Mouse (Mus musculus): ENCODE results near the gene Rnf5.

The Rnf5 gene

GRCm38 (mm10) chr17:34603375-34604060 is at the start of gene Rnf5:
Rnf5 (minus strand) TSS chr17:34603690.
- DNase-seq (ENCODE audit: low spot score in 2 of 2), result peak; percentile 98 to 99

- no peak for DNase-seq (ENCODE audit: low spot score in 2 of 2)
Observed at GRCm38 (mm10) chr17:34652985-34653384, 49.5 kb upstream of the Rnf5 start.

GRCm38 (mm10) chr17:34652546-34652945 is 49.1 kb upstream of the Rnf5 start:
- DNase-seq (ENCODE audit: low spot score in 2 of 2), result no peak

DNA sequence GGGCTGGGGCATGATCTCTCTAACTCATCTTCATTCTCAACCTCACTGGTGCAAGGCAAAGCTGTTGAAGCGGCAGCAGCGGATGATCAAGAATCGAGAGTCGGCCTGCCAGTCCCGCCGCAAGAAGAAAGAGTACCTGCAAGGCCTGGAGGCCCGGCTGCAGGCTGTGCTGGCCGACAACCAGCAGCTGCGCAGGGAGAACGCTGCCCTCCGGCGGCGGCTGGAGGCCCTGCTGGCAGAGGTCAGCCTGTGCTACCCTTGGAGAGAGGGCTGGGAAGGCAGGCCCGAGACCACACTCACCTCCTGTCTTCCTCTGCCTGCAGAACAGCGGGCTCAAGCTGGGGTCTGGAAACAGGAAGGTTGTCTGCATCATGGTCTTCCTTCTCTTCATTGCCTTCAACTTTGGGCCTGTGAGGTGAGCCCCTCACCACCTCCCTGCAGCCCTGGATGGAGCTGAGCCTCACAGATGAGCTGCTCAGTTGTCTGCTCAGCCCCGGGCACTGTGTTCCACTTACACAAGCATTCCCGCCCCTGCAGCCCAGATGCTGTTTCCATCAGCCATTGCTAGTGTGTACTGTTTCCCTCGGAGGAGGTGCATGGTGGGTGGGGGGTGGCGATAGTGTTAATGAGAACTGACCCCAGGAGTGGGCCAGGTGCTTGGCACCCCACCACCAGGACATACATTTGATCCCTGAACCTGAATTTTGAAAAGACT is 48.2 kb upstream of the Rnf5 start:
- no peak for DNase-seq (ENCODE audit: low spot score in 2 of 2)

- DNase-seq (ENCODE audit: low spot score in 2 of 2), result no peak
Observed at GRCm38 (mm10) chr17:34650781-34651180, 47.3 kb upstream of the Rnf5 start.

DNA sequence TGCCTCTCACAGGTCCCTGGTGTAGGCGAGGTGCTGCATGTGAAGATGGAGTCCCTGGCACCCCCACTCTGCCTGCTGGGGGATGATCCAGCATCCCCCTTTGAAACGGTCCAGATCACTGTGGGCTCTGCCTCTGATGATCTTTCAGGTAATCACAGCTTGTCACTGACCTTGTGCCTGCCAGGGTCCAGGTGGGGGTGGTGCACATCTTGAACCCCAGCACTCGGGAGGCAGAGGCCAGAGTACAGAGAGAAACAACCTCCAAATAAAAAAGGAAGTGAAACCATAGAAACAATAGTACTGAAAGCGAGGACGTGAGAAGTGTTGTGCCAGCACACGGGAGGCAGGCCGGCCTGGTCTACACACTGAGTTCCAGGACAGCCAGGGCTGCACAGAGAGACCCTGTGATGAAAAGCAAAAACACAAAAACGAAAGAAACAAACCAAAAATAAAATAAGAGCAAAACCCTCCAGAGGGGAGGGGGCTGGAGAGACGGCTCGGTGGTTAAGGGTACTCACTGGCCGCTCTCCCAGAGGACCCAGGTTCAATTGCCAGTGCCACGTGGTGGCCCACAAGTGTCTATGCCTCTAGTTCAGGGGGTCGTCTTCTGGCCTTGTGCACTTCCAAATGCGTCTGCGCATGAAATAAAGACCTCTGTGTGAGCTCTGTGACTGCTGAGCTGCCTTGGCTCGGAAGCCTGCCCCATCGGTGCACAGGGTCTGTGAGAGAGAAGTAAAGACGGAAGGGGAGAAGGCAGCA is 45.8 kb upstream of the Rnf5 start:
- DNase-seq (ENCODE audit: low spot score in 2 of 2), result no peak

DNA sequence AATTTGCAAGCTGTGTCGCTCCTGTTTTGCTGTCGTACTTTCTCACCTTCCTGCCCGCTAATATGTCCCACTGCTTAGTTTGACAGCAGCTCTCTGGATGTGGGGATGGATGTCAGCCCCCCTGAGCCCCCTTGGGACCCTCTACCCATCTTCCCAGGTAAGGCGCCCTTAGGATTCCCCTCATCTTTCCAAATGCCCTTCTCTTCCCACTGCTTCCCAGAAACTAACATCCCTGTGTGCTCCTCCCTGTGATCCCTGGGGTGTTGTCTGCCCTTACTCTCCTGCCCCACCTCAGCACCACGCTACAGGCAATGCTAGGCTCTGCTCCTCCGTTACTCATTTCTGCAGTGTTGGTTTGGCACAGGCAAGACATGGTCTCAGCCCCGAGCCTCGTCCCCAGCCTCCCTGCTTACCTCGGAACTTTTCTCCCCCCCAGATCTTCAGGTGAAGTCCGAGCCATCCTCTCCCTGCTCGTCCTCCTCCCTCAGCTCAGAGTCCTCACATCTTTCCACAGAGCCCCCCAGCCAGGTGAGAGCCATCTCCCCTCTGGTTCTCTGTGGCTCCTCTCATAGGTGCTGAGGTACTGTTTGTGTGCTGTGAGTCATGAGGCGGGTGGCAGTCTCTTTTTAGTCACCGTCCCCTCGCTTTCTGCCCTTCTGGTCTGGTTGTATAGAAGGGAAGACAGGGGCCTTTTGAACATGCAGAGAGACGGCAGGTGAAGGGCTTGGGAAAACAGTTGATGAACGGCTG is 44.8 kb upstream of the Rnf5 start:
- no peak for DNase-seq (ENCODE audit: low spot score in 2 of 2)

GRCm38 (mm10) chr17:34646906-34647787 is 43.7 kb upstream of the Rnf5 start, which contains the start of gene Atf6b:
Atf6b (plus strand) TSS chr17:34647146.
- peak; percentile 82 to 94 for DNase-seq (ENCODE audit: low spot score in 2 of 2)

DNA sequence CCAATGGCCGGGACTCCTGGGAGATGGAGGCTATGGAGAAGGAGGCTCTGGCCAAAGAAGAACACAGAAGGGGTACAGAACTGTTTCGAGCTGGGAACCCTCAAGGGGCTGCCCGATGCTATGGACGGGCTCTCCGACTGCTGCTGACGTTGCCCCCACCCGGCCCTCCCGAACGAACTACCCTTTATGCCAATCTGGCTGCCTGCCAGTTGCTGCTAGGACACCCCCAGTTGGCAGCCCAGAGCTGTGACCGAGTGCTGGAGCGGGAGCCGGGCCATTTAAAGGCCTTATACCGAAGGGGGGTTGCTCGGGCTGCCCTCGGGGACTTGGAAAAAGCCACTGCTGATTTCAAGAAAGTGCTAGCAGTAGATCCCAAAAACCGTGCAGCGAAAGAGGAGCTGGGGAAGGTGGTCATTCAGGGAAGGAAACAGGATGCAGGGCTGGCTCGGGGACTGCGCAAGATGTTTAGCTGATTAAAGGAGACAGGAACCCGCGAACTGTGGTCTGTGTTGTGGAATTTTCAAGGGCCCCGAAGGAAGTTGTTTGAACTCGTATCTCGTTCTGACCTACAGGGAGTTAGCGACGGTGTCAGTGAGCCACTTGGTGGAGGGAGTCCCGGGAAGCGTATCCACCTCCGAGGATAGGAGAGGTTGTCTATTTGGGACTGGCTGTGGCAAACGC is 42.5 kb upstream of the Rnf5 start:
- no peak for DNase-seq (ENCODE audit: low spot score in 2 of 2)

DNA sequence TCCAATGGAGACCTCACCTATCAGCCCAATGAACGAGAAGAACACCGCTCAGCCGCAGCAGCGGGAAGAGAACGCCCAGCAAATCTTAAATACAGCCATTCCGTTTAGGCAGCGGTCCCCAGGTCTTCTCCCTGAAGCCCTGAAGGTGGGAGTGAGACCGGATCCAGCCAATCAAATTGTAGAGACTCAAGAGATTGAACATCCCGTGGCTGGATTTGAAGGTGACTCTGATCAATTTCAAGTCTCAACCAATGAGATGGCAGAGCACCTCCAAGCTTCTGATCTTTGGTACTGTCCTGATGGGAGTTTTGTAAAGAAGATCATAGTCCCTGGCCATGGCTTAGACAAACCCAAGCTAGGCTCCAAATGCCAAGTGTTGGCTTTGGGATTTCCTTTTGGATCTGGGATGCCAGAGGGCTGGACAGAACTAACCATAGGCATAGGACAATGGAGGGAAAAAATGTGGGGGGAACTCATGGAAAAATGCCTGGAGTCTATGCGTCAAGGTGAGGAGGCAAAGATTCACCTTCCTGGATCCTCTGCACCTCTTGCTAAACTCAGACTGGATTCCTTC is 41.9 kb upstream of the Rnf5 start:
- no peak for DNase-seq (ENCODE audit: low spot score in 2 of 2)

DNA sequence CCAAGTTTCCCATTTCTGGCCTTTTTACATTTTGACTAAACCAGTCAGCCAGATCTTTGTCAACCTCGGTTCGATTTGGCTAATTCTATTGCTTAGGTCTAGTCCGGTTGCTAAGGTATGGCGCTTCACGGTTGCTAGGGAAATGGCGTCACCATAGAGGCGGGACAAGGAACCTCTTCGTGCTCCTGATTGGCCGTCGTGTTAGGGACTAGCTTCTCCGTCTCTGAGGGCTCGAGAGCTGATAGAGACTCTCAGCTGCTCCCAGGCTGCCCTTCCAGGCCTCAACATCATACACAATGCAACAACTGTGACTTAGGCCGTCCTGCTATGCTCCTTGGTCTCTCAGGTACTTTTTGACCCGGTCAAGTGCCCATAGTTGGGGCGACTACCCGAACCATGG is 41.1 kb upstream of the Rnf5 start, which contains the start of gene Fkbpl:
Gene Fkbpl, plus strand, starts transcription at position 157 of the 400 bp plus-strand sequence.
- DNase-seq (ENCODE audit: low spot score in 2 of 2), result peak; percentile 93 to 96

DNA sequence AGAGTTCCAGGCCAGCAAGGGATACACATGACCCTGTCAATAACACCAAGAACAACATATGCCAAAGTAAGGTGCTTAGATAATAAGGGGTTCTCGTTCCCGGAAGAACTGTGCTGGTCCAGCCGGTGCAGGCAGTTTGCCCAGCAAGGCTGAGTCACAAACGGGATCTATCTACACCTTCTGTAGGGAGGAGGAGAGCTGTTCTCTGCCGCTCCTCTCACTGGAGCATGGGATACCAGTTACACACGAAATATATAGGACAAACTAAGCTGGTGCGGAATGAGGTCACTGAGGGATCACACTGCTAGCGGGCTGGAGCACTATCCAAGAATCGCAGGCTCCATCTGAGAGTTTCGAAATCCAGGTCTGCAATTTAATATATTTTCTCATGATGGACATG is 40.5 kb upstream of the Rnf5 start:
- no peak for DNase-seq (ENCODE audit: low spot score in 2 of 2)

- no peak for DNase-seq (ENCODE audit: low spot score in 2 of 2)
Observed at GRCm38 (mm10) chr17:34643379-34643778, 39.9 kb upstream of the Rnf5 start.

GRCm38 (mm10) chr17:34641945-34642344 is 38.5 kb upstream of the Rnf5 start:
- no peak for DNase-seq (ENCODE audit: low spot score in 2 of 2)

- no peak for DNase-seq (ENCODE audit: low spot score in 2 of 2)
Observed at GRCm38 (mm10) chr17:34640778-34641601, 37.5 kb upstream of the Rnf5 start.

DNA sequence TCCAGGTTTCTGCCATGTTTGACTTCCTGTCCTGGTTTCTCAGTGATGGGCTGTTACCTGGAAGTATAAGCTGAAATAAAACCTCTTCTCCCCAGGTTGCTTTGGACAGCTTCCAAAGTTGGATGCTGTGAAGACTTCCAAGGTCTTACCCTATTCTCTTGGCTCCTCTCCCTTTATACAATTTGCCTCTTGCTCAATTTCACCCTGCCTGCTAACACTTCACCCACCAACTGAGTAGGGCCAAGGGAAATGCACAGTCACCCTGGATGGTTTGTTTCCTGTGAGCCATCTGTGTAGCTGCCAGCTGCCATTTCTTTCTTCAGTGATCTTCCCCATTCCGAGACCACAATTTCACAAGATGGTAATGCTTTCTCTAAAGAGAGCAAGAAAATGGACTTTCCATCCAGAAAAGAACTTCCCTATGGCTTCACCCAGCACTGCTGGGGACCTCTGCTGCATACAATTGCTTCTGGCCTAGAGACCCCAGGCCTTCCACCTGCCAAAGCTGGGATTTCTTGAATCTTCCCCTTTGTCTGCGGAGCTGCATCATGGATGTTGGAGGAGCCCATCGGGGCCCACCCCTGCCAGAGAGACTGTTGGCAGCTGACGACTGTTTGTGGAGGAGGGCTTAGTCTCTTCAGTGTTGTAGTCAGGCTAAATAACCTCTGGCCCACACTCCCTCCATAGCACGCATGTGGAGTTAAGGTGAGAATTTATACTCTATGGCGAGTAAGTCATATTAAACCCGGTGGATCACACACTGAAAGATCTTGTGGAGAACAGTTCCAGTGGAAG is 36.2 kb upstream of the Rnf5 start:
- no peak for DNase-seq (ENCODE audit: low spot score in 2 of 2)

- DNase-seq (ENCODE audit: low spot score in 2 of 2), result no peak
Observed at GRCm38 (mm10) chr17:34637459-34637858, 34.0 kb upstream of the Rnf5 start.

DNA sequence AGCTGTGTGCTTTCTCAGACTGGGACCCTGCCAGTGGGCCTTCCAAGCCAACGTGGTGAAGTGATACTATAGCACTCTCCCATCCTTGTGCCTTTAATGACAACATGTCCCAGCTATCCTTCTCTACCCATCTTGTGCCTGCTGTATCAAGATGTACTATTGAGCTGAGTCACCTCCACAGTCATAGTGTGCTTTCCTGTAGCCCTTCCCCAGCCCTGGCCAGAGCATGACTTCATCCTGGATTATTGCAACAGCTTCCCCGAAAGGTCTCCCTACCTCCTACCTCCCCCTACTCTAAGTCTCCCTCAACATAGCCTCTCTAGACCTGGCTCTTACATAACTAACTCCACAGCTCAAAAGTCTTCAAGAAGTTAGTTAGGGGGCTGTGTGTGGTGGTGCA is 32.2 kb upstream of the Rnf5 start:
- no peak for DNase-seq (ENCODE audit: low spot score in 2 of 2)

Data from frontal cortex, postnatal 25 days (tissue).